Mouse (Mus musculus) hindbrain, embryonic 10.5 days (tissue): Measurements from ENCODE around the gene Evi5. TPM values are rescaled to one million over a fixed set of nuclear protein-coding genes. Genes with fewer than 3 reads are reported as not detected.
"Not testable (repeated sequence)": the region's sequence is repeated elsewhere in the genome, so short reads cannot be mapped to it uniquely, and the experiment has no call there.

Experiments
- DNase-seq: peaks from one replicate; pipeline ENCODE4 v3.0.0-alpha.2; 2017; ENCODE audit warnings: low spot score
- H3K27ac ChIP-seq: fragments of 300-500 bp; sonication (generic); 2 replicates; pipeline ENCODE4 v1.5.1; 2016; ENCODE audit warnings: mild to moderate bottlenecking, moderate library complexity
- H3K27me3 ChIP-seq: fragments of 300-500 bp; sonication (generic); 2 replicates; pipeline ENCODE4 v1.6.1; 2016; ENCODE audit warnings: mild to moderate bottlenecking; ENCODE audit not compliant: poor library complexity, insufficient read depth, severe bottlenecking
- H3K36me3 ChIP-seq: fragments of 300-500 bp; sonication (generic); 2 replicates; pipeline ENCODE4 v1.6.1; 2016; ENCODE audit warnings: mild to moderate bottlenecking, moderate library complexity
- H3K4me1 ChIP-seq: fragments of 300-500 bp; sonication (generic); replicated peaks from 2 replicates; pipeline ENCODE4 v1.6.1; 2016; ENCODE audit warnings: mild to moderate bottlenecking
- H3K4me3 ChIP-seq: fragments of 300-500 bp; sonication (generic); 2 replicates; pipeline ENCODE4 v1.5.1; 2016; ENCODE audit warnings: mild to moderate bottlenecking, moderate library complexity
- H3K9me3 ChIP-seq: fragments of 300-500 bp; sonication (generic); 2 replicates; pipeline ENCODE4 v1.6.1; 2016; ENCODE audit warnings: mild to moderate bottlenecking, moderate library complexity
- WGBS: fragments of 180-500 bp; shearing (Covaris S2); methylation state at CpG from one replicate; pipeline ENCODE4 v1.1.7; 2016; 5-methylcytosine and 5-hydroxymethylcytosine counted together
- polyA plus RNA-seq: library from polyadenylated mRNA; unstranded; fragments of >200 nt; fragmentation: Nextera tagmentation; extraction: Ambion mirVana; gene quantifications from 2 replicates; pipeline ENCODE4 v1.2.1, GENCODE M21; 2016

Evi5 gene
- polyA plus RNA-seq, 1 experiment from 2014 or later, result 48.4 TPM

DNA sequence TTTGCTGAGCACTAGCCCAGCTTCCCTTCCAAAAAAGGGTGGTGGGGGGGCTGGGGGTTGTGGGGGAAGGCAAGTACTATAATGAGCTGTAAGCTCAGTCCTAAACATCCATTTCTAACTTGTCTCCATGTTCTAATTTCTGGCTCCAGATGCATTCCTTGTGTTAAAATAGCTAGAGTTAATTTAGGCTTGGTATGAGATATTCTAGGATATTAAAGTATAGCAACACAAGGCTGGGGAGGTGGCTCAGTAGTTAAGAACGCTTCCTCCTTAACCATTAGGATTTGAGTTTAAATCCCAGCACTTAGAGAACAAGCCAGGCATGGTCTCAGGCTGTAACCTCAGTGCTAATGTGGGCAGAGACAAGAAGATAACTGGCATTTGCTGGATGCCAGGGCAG lies 21.4 kb upstream of the Evi5 start:
- no peak for DNase-seq
- no peak overlapping the region for H3K4me3 ChIP-seq
- H3K4me1 ChIP-seq, result no peaks in the 10 kb centered on the region
- H3K36me3 ChIP-seq, result no peaks in the 10 kb centered on the region
- WGBS, result 73% methylated on average over 1 of the region's 1 CpGs
- H3K27me3 ChIP-seq, result no peaks in the 10 kb centered on the region
- H3K27ac ChIP-seq, result no peak overlapping the region
- no peaks in the 10 kb centered on the region for H3K9me3 ChIP-seq

DNA sequence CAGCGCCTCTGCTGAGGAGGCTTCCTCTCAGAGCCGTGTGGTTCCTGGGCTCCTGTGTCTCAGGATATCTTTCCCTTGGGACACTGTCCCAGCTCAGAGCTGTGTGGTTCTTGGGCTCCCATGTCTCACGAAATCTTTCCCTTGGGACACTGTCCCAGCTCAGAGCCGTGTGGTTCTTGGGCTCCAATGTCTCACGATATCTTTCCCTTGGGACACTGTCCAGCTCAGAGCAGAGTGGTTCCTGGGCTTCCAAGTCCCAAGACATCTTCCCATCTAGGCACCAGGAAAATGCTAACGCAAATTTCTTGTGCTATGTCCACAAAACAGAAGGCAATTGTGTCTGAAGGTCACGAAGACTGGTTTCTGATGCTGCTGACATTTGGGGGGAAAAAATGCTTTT lies 19.8 kb upstream of the Evi5 start:
- H3K36me3 ChIP-seq, result no peaks in the 10 kb centered on the region
- H3K27ac ChIP-seq, result no peak overlapping the region
- no peak overlapping the region for H3K4me3 ChIP-seq
- no peaks in the 10 kb centered on the region for H3K9me3 ChIP-seq
- 69% methylated on average over 7 of the region's 7 CpGs for WGBS
- H3K4me1 ChIP-seq, result no peaks in the 10 kb centered on the region
- no peak for DNase-seq
- H3K27me3 ChIP-seq, result no peaks in the 10 kb centered on the region

DNA sequence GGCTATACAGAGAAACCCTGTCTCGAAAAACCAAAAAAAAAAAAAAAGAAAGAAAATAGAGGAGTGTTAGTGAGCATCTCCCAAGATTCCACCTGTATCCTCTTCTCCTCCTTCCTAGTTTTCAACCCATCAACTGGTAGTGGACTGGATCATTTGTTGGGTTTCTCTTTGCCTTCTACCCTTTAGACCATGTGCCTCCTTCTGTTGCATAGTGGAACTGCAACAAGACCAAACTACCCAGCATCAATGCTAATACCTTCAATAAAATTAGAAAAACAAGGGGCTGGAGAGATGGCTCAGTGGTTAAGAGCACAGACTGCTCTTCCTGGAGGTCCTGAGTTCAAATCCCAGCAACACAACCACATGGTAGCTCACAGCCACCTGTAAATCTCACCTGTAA lies 16.6 kb upstream of the Evi5 start:
- not testable (repeated sequence) for H3K9me3 ChIP-seq, H3K27me3 ChIP-seq, H3K27ac ChIP-seq, H3K4me3 ChIP-seq, H3K4me1 ChIP-seq, H3K36me3 ChIP-seq, DNase-seq
- WGBS, result 82% methylated on average over 1 of the region's 1 CpGs

DNA sequence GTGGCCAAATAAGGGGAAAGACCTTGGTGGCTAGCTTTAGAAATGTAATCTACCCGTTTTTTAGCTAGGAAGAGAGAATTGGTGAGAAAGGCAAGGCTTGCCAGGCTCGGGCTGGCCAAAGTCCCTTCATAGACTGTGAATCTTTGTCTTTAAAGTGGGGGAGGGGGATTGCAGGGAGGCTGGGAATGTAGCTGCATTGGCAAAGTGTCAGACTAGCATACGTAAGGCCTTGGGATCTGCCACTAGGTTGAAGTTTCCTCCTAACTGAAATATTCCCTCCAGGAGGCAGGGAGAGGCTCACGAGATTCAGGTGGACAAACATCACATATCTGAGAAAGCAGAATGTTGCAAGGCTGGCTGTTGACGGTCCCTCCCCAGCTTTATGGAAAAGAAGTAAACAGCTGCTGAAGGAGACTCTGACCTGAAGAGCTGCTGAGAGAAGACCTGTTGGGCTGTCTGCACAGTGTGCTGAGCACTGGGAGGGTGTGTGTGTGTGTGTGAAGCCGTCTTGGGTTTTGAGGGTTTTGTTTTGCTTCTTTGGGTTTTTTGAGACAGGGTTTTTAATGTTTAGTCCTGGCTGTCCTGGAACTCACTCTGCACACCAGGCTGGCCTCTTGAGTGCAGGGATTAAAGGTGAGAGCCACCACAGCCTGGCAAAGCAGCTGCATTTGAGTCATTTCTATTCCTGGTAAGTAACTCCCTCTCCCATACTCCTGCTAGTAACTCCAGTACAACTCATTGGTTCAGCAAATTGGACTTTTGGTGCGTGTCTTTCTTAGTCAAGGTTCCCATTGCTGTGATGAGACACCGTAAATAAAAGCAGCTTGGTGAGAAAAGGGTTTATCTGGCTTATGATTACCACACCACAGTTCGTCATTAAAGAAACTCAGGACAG lies 15.3 kb upstream of the Evi5 start:
- 68% methylated on average over 9 of the region's 9 CpGs for WGBS
- DNase-seq, result no peak
- no peaks in the 10 kb centered on the region for H3K36me3 ChIP-seq

GRCm38 (mm10) chr5:107880710-107881109 lies 5.8 kb upstream of the Evi5 start:
- Histone ChIP-seq H3K9me3 (no peaks in the 10 kb centered on the region), H3K4me1 (no peaks in the 10 kb centered on the region), H3K27me3 (no peaks in the 10 kb centered on the region), H3K36me3 (no peaks in the 10 kb centered on the region), H3K4me3 (no peak overlapping the region), H3K27ac (no peak overlapping the region)
- 84% methylated on average over 5 of the region's 5 CpGs for WGBS
- no peak for DNase-seq

More for the DNA sequence above, 15.3 kb upstream of the Evi5 start:
- Histone ChIP-seq H3K4me3 (no peak overlapping the region), H3K27me3 (no peaks in the 10 kb centered on the region), H3K27ac (no peak overlapping the region), H3K4me1 (no peaks in the 10 kb centered on the region), H3K9me3 (no peaks in the 10 kb centered on the region)

- H3K4me1 ChIP-seq, result no peaks in the 10 kb centered on the region
- WGBS, result 80% methylated on average over 1 of the region's 1 CpGs
- no peak overlapping the region for H3K27ac ChIP-seq
- no peaks in the 10 kb centered on the region for H3K36me3 ChIP-seq
- H3K27me3 ChIP-seq, result no peaks in the 10 kb centered on the region
- DNase-seq, result no peak
- no peak overlapping the region for H3K4me3 ChIP-seq
- no peaks in the 10 kb centered on the region for H3K9me3 ChIP-seq
Measured at GRCm38 (mm10) chr5:107877053-107877452, 2.1 kb upstream of the Evi5 start.

DNA sequence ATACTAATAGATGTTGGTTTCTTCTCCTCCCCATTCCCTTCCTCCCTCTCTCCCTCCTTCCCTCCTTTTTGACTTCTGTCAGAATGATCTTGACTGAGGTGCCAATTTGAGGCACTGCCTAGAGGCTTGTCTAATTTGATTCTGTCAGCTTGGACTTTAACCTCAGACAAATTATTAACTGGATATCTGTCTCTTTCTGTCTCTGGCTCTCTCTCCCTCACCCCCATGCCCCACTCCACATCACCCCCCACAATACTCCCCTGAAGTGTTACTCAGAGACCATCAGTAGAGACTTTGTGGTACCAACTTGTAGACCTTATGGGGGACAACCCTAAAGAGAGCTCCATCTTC lies 329 bp upstream of the Evi5 start:
- Histone ChIP-seq H3K36me3 (no peaks in the 10 kb centered on the region), H3K4me1 (no peaks in the 10 kb centered on the region), H3K4me3 (no peak overlapping the region), H3K27me3 (peaks cover 12% of the 10 kb centered on the region; the same call in 1 of the 2 replicates), H3K9me3 (no peaks in the 10 kb centered on the region), H3K27ac (no peak overlapping the region)
- no peak for DNase-seq

DNA sequence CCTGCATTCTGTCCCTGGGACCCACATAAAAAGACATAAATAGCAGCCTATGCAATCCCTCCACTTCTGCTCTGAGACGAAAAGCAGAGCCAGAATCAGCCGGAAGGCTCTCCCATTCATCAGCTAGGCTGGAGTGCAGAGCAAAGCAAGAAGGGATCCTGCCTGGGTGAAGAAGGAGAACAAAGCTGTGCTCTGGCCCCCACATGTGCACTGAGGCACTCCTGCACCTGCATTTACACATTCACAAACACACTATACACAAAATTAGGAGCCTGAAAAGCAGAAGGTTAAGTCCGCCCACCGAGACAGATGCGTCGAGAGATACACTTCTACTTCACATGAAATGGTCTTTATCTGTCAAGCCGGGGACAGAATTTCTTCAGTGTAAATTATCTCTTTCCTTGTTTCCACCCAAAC lies 1.0 kb downstream of the Evi5 start:
- Histone ChIP-seq H3K27ac (0 out of 2 replicates have a peak overlapping the region, but pooled peaks have one; percentile 1), H3K4me3 (no peak overlapping the region), H3K36me3 (no peaks in the 10 kb centered on the region), H3K4me1 (no peaks in the 10 kb centered on the region), H3K9me3 (no peaks in the 10 kb centered on the region), H3K27me3 (peaks cover 13% of the 10 kb centered on the region; the same call in 1 of the 2 replicates)
- DNase-seq, result no peak
- 70% methylated on average over 7 of the region's 7 CpGs for WGBS

- DNase-seq, result no peak
- WGBS, result 89% methylated on average over 6 of the region's 6 CpGs
- H3K36me3 ChIP-seq, result no peaks in the 10 kb centered on the region
Measured at GRCm38 (mm10) chr5:107873330-107873729, 1.6 kb downstream of the Evi5 start.

GRCm38 (mm10) chr5:107869701-107870100 lies 5.2 kb downstream of the Evi5 start:
- 78% methylated on average over 2 of the region's 2 CpGs for WGBS
- no peaks in the 10 kb centered on the region for H3K9me3 ChIP-seq
- DNase-seq, result no peak
- H3K27me3 ChIP-seq, result peaks cover 13% of the 10 kb centered on the region; the same call in 1 of the 2 replicates
- peaks cover 15% of the 10 kb centered on the region for H3K4me1 ChIP-seq
- 0 out of 2 replicates have a peak overlapping the region, but pooled peaks have one; percentile 91 for H3K4me3 ChIP-seq
- no peaks in the 10 kb centered on the region for H3K36me3 ChIP-seq
- H3K27ac ChIP-seq, result no peak overlapping the region

More at GRCm38 (mm10) chr5:107873330-107873729, 1.6 kb downstream of the Evi5 start:
- H3K27me3 ChIP-seq, result peaks cover 13% of the 10 kb centered on the region; the same call in 1 of the 2 replicates
- H3K9me3 ChIP-seq, result no peaks in the 10 kb centered on the region
- H3K4me1 ChIP-seq, result no peaks in the 10 kb centered on the region
- no peak overlapping the region for H3K4me3 ChIP-seq
- no peak overlapping the region for H3K27ac ChIP-seq

- Histone ChIP-seq H3K9me3 (no peaks in the 10 kb centered on the region), H3K27ac (peak overlapping the region; percentile 96), H3K36me3 (no peaks in the 10 kb centered on the region), H3K4me3 (peak overlapping the region; percentile 91), H3K4me1 (peaks cover 15% of the 10 kb centered on the region), H3K27me3 (peaks cover 13% of the 10 kb centered on the region; the same call in 1 of the 2 replicates)
- under 1% methylated on average over 58 of the region's 58 CpGs for WGBS
- peak; percentile 96 for DNase-seq
Measured at GRCm38 (mm10) chr5:107868905-107869424, 5.9 kb downstream of the Evi5 start.

DNA sequence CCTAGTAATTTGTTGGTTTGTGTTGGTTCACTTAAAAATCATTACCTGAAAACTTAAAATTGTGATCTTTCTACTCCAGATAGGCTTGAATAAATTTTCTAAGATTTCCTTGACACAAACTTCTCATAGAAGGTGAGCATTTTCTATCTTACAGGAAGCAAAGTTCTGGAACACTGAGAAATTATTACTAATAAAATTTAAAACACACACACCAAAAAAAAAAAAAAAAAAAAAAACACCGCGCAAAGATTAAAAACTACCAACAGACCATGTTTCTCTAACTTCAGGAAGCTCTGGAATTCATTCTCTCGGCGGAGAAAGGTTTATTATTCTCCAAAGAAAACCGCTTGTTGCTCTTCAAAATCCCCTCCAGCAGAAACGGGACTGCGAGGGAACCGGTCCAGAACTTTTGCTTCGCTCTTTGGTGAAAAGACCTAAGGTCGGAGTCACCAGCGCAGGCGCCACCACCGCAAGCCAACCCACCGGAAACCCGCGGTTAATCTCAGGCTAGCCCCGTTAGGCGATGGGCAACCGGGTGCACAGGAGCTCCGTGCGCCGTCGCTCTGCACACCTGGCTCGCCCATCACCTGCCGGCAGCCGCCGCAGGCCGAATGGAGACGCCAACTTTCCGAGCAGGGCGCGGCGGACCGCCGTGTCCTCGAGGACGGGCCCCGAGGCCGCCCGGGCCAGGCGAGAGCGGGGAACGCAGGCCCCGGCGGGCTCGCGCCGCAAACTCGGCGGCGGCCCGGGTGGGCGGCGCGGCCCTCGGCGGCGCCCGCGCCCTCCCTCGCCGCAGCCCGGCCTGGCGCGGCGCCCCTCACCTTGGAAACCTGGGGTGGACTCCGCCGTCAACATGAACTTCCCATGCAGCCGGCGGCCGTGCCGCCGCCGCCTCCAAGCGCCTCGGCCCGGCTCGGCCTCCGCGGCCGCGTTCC lies 6.7 kb downstream of the Evi5 start:
- peak; percentile 67 for DNase-seq
- peaks cover 13% of the 10 kb centered on the region; the same call in 1 of the 2 replicates for H3K27me3 ChIP-seq
- H3K36me3 ChIP-seq, result no peaks in the 10 kb centered on the region
- no peaks in the 10 kb centered on the region for H3K9me3 ChIP-seq
- H3K4me3 ChIP-seq, result peak overlapping the region; percentile 91
- peaks cover 15% of the 10 kb centered on the region for H3K4me1 ChIP-seq
- peak overlapping the region; percentile 96 for H3K27ac ChIP-seq
- under 1% methylated on average over 82 of the region's 82 CpGs for WGBS
